Mouse (Mus musculus) intestine, postnatal 0 days (tissue): ENCODE measurements around the gene Zfyve28. TPM values are rescaled to one million over a fixed set of nuclear protein-coding genes. Genes with fewer than 3 reads are reported as not detected.
A peak's percentile ranks its signal among the peaks of the same experiment; 100 is the strongest.

Source experiments
- ATAC-seq: fragments of 200-750 bp; cut with Nextera tagmentation; 2 replicates; pipeline ENCODE4 v1.8.0; 2017; ENCODE audit warnings: mild to moderate bottlenecking, moderate TSS enrichment, moderate library complexity
- H3K27ac ChIP-seq: fragments of 300-500 bp; sonication (generic); 2 replicates; pipeline ENCODE4 v1.5.1; 2014; ENCODE audit warnings: mild to moderate bottlenecking, low read depth, low read length, moderate library complexity
- H3K27me3 ChIP-seq: fragments of 300-500 bp; sonication (generic); replicated peaks from 2 replicates; pipeline ENCODE4 v1.6.1; 2014; ENCODE audit warnings: low read length, mixed read lengths; ENCODE audit not compliant: control insufficient read depth, insufficient read depth
- H3K36me3 ChIP-seq: fragments of 300-500 bp; sonication (generic); 2 replicates; pipeline ENCODE4 v1.6.1; 2014; ENCODE audit warnings: mild to moderate bottlenecking, moderate library complexity; ENCODE audit not compliant: control insufficient read depth, insufficient read depth
- H3K4me1 ChIP-seq: fragments of 300-500 bp; sonication (generic); replicated peaks from 2 replicates; pipeline ENCODE4 v1.6.1; 2014; ENCODE audit warnings: antibody characterized with exemption, low read length, mixed read lengths; ENCODE audit not compliant: control insufficient read depth, insufficient read depth
- H3K4me2 ChIP-seq: fragments of 300-500 bp; sonication (generic); replicated peaks from 2 replicates; pipeline ENCODE4 v1.6.1; 2014; ENCODE audit warnings: low read depth, mild to moderate bottlenecking, moderate library complexity
- H3K4me3 ChIP-seq: fragments of 300-500 bp; sonication (generic); 2 replicates; pipeline ENCODE4 v1.5.1; 2014; ENCODE audit warnings: low read depth, low read length
- H3K9ac ChIP-seq: fragments of 300-500 bp; sonication (generic); 2 replicates; pipeline ENCODE4 v1.6.1; 2014; ENCODE audit warnings: mild to moderate bottlenecking, low read depth, low read length
- H3K9me3 ChIP-seq: fragments of 300-500 bp; sonication (generic); 2 replicates; pipeline ENCODE4 v1.6.1; 2016; ENCODE audit warnings: mixed run types; ENCODE audit not compliant: control insufficient read depth
- CTCF ChIP-seq: sonication (generic); IDR thresholded peaks from 2 replicates; pipeline ENCODE4 v1.5.1; 2016; ENCODE audit warnings: low read depth, mild to moderate bottlenecking, control low read depth, antibody characterized with exemption, moderate library complexity
- WGBS: fragments of 180-500 bp; shearing (Covaris S2); extraction: QIAGEN DNeasy Blood & Tissue Kit; methylation state at CpG from one replicate; pipeline ENCODE4 v1.1.7; 2014; 5-methylcytosine and 5-hydroxymethylcytosine counted together
- polyA plus RNA-seq: library from polyadenylated mRNA; unstranded; fragments of >200 nt; fragmentation: Nextera tagmentation; extraction: Ambion mirVana; gene quantifications from 2 replicates; pipeline ENCODE4 v1.2.1, GENCODE M21; 2015

The Zfyve28 gene
- polyA plus RNA-seq, 1 experiment from 2014 or later, result 0.05 TPM

DNA sequence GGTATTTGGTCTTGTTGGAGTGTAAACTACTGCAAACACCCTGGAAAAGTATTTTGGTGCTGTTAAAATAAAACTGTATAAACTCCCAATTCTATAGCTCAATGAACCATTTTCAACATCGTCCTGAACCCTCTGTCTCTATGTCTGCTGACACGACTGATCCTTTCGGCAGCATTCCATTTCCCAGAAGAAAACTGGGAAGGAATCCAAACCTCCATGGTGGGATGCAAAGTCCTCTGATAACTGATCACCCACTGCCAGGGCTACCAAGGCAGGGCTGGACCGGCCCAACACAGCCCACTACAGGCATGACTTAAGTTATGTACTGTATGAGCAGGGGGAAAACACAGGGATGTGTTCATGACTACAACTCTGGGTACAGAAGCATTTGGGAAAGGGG is 86.2 kb downstream of the Zfyve28 start:
- TF ChIP-seq CTCF, result no peak
- WGBS, result 70% methylated on average over 4 of the region's 4 CpGs
- no peak overlapping the region for H3K4me2 ChIP-seq
- H3K27ac ChIP-seq, result no peak overlapping the region
- H3K4me1 ChIP-seq, result no peaks in the 10 kb centered on the region
- H3K4me3 ChIP-seq, result no peak overlapping the region
- no peaks in the 10 kb centered on the region for H3K27me3 ChIP-seq
- no peaks in the 10 kb centered on the region for H3K36me3 ChIP-seq
- H3K9ac ChIP-seq, result no peak overlapping the region
- no peak for ATAC-seq
- no peaks in the 10 kb centered on the region for H3K9me3 ChIP-seq

DNA sequence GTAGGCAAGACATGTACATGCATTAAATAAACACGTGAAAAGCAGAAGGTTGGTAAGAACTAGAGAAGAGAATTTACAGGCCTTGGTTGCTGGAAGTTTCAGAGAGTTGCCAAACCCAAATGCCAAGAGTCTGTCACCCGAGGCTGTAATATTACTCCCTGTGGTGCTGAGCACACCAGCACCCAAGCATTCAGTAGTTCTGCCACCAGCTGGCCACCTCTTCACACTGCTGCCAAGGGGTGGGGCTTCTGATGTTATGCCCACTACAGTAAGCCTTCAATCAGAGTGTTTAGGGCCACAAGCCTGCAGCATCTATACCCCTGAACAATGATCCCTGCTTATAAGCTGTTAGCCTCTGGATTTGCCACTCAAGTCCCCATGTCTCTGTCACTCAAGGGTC is 86.9 kb downstream of the Zfyve28 start:
- 70% methylated on average over 2 of the region's 2 CpGs for WGBS
- Histone ChIP-seq H3K9me3 (no peaks in the 10 kb centered on the region), H3K4me3 (no peak overlapping the region), H3K27ac (no peak overlapping the region), H3K4me1 (no peaks in the 10 kb centered on the region), H3K4me2 (no peak overlapping the region), H3K27me3 (no peaks in the 10 kb centered on the region), H3K9ac (no peak overlapping the region), H3K36me3 (no peaks in the 10 kb centered on the region)
- TF ChIP-seq CTCF, result peak; percentile 32
- no peak for ATAC-seq

DNA sequence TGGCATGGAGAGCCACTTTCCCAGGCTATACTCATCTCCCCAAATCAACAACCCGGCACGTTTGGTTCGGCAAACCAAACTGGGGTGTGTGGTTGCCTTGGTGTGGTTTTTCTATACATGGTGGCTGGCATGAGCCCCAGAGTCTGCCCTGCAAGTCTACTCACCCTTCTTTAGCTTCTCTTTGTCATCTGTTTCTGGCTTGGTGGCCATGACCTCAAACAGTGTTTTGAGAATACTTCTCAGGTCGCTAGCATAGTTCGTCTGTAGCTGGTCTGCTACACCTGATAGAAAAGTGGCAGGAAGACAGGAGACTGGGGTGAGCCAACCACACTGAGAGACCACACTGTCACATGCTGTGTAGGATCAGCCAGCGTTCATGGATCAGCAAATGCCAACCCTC is 89.6 kb downstream of the Zfyve28 start:
- Histone ChIP-seq H3K9me3 (no peaks in the 10 kb centered on the region), H3K9ac (no peak overlapping the region), H3K36me3 (no peaks in the 10 kb centered on the region), H3K4me2 (no peak overlapping the region), H3K27ac (no peak overlapping the region), H3K4me1 (no peaks in the 10 kb centered on the region), H3K27me3 (no peaks in the 10 kb centered on the region), H3K4me3 (no peak overlapping the region)
- WGBS, result 84% methylated on average over 6 of the region's 6 CpGs
- no peak for ATAC-seq
- no peak for TF ChIP-seq CTCF

DNA sequence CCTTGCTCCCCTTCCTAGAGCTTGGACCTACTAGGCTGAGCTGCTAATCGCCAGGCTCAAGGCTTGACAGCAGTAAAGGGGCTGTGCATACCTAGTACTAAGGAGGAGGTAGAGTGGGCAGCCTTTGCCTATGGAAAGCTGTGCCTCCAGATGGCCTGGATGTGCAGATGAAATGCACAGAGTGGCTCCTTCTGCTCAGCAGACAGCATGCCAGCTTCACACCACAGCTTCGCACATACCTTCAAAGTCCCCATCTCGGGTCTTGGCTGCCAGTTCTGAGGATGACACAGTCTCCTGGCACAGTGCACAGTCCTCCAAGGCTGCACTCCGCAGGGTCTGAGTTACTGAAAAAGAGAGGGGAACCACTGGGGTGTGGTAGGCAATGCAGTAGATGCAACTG is 91.0 kb downstream of the Zfyve28 start:
- no peak overlapping the region for H3K27ac ChIP-seq
- no peak overlapping the region for H3K9ac ChIP-seq
- no peaks in the 10 kb centered on the region for H3K9me3 ChIP-seq
- no peaks in the 10 kb centered on the region for H3K27me3 ChIP-seq
- H3K4me3 ChIP-seq, result no peak overlapping the region
- no peaks in the 10 kb centered on the region for H3K4me1 ChIP-seq
- H3K36me3 ChIP-seq, result no peaks in the 10 kb centered on the region
- WGBS, result 81% methylated on average over 4 of the region's 4 CpGs
- TF ChIP-seq CTCF, result no peak
- no peak for ATAC-seq
- H3K4me2 ChIP-seq, result no peak overlapping the region

DNA sequence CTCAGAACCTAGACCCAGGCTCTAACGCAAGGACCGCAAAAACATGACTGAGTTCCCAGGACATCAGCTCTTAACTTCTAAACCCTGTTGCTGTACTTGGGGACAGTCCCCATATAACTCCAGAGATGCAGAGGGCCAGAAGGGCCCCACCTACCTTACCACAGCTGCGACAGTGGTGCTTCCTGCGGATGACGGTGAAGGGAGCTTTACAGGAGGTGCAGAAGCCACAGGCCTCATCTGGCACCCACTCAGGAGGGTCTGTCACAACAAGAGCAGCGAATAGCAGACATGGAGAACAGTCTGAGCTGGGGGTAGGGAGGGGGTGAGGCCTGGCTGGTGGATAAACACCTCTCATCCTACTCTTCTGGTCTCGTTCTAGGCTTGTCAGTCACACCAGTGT is 91.8 kb downstream of the Zfyve28 start:
- WGBS, result 75% methylated on average over 7 of the region's 7 CpGs
- ATAC-seq, result no peak
- Histone ChIP-seq H3K4me1 (no peaks in the 10 kb centered on the region), H3K9ac (no peak overlapping the region), H3K9me3 (no peaks in the 10 kb centered on the region), H3K4me3 (no peak overlapping the region), H3K36me3 (no peaks in the 10 kb centered on the region), H3K4me2 (no peak overlapping the region), H3K27ac (no peak overlapping the region), H3K27me3 (no peaks in the 10 kb centered on the region)
- no peak for TF ChIP-seq CTCF

DNA sequence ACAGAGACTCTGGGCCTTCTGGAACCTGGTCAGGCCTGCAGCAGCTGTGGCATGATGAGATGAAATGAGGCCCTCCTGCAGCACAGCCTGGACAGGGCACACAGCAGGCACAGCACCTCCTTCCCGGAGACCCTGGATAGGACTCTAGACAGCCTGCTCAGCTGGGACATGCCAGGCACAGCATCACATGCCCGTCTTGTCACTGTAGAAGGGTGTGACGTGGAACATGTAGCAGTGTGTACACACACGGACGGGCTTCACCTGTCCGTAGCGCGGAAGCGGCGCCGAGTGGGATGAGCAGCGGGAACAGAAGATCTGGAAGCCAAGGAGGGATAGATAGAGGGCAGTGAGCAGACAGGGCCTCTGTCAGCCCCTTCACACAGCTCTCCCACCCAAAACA is 92.5 kb downstream of the Zfyve28 start:
- H3K36me3 ChIP-seq, result no peaks in the 10 kb centered on the region
- WGBS, result 89% methylated on average over 12 of the region's 12 CpGs
- no peak for TF ChIP-seq CTCF
- H3K9me3 ChIP-seq, result no peaks in the 10 kb centered on the region
- no peak overlapping the region for H3K9ac ChIP-seq
- no peak overlapping the region for H3K4me3 ChIP-seq
- no peaks in the 10 kb centered on the region for H3K27me3 ChIP-seq
- H3K4me1 ChIP-seq, result no peaks in the 10 kb centered on the region
- no peak overlapping the region for H3K4me2 ChIP-seq
- no peak overlapping the region for H3K27ac ChIP-seq
- no peak for ATAC-seq

DNA sequence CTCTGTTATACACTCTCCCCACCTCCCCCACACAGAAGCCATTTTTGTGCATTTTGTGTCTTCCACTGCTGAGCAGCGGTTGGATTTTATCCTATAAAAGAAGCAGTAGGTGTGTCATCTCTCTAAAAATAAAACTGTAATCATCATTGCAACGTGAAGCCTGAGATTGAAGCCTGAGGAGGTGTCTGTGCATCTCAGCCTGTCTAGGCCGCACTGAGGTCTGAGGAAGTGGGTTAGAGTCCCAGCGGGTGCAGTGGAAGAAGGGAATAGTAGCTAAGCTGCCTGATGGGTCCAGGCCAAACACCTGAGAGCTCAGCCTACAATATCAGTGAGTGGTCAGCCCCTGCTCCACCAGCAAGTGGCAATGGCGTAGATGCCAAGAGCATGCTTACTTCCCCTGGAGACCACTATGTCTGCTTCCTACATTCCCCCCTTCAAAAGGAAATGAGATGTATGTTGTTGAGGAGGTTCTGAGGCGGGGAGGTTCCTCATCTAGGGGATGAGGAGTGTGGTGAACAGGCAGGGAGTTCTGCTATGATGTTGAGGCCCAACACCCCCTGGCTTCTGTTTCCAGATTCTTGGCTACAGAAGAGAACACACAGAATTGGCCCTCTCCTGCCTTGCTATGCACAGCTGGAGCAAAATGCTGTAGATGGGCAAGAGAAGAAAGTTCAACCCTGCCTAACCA is 93.1 kb downstream of the Zfyve28 start:
- H3K36me3 ChIP-seq, result no peaks in the 10 kb centered on the region
- no peaks in the 10 kb centered on the region for H3K9me3 ChIP-seq
- no peak for TF ChIP-seq CTCF
- no peak for ATAC-seq
- no peak overlapping the region for H3K4me2 ChIP-seq
- H3K4me1 ChIP-seq, result no peaks in the 10 kb centered on the region
- no peak overlapping the region for H3K27ac ChIP-seq
- no peak overlapping the region for H3K9ac ChIP-seq
- WGBS, result 73% methylated on average over 6 of the region's 6 CpGs
- no peak overlapping the region for H3K4me3 ChIP-seq
- H3K27me3 ChIP-seq, result no peaks in the 10 kb centered on the region
